Mouse (Mus musculus) lung, postnatal 25 days (tissue): ENCODE data around the gene Trim80.
"Not testable (repeated sequence)": the region's sequence is repeated elsewhere in the genome, so short reads cannot be mapped to it uniquely, and the experiment has no call there.

Source experiments
- DNase-seq: peaks from one replicate; pipeline ENCODE4 v3.0.0; 2022; ENCODE audit warnings: low spot score

Gene Trim80

GRCm38 (mm10) chr11:115429307-115429706 lies 11.0 kb upstream of the Trim80 start:
- DNase-seq: no peak

GRCm38 (mm10) chr11:115430561-115430960 lies 9.8 kb upstream of the Trim80 start:
- no peak for DNase-seq

- DNase-seq: no peak
Observed at GRCm38 (mm10) chr11:115432814-115433213, 7.5 kb upstream of the Trim80 start.

- DNase-seq: no peak
Observed at GRCm38 (mm10) chr11:115433342-115433741, 7.0 kb upstream of the Trim80 start.

- DNase-seq: no peak
Observed at GRCm38 (mm10) chr11:115435596-115436337, 4.6 kb upstream of the Trim80 start.

- DNase-seq: no peak
Observed at GRCm38 (mm10) chr11:115437571-115438122, 2.7 kb upstream of the Trim80 start.

GRCm38 (mm10) chr11:115439326-115439725 lies 1.0 kb upstream of the Trim80 start:
- no peak for DNase-seq

GRCm38 (mm10) chr11:115441417-115441816 lies 1.1 kb downstream of the Trim80 start:
- DNase-seq: no peak

- no peak for DNase-seq
Observed at GRCm38 (mm10) chr11:115446906-115447305, 6.6 kb downstream of the Trim80 start.

GRCm38 (mm10) chr11:115447321-115447885 lies 7.1 kb downstream of the Trim80 start:
- no peak for DNase-seq

- DNase-seq: no peak
Observed at GRCm38 (mm10) chr11:115448075-115448474, 7.7 kb downstream of the Trim80 start.

GRCm38 (mm10) chr11:115448998-115449397 lies 8.7 kb downstream of the Trim80 start:
- no peak for DNase-seq

- DNase-seq: no peak
Observed at GRCm38 (mm10) chr11:115450176-115450575, 9.8 kb downstream of the Trim80 start.

GRCm38 (mm10) chr11:115451781-115452241 lies 11.5 kb downstream of the Trim80 start:
- DNase-seq: no peak

- DNase-seq: no peak
Observed at GRCm38 (mm10) chr11:115452281-115452860, 12.0 kb downstream of the Trim80 start.

- DNase-seq: no peak
Observed at GRCm38 (mm10) chr11:115453306-115453705, 13.0 kb downstream of the Trim80 start.

- not testable (repeated sequence) for DNase-seq
Observed at GRCm38 (mm10) chr11:115454822-115455221, 14.5 kb downstream of the Trim80 start.

- DNase-seq: no peak
Observed at GRCm38 (mm10) chr11:115455619-115456018, 15.3 kb downstream of the Trim80 start.

GRCm38 (mm10) chr11:115456182-115456581 lies 15.8 kb downstream of the Trim80 start:
- no peak for DNase-seq

- DNase-seq: no peak
Observed at GRCm38 (mm10) chr11:115457405-115457804, 17.1 kb downstream of the Trim80 start.

- DNase-seq: no peak
Observed at GRCm38 (mm10) chr11:115460976-115461375, 20.6 kb downstream of the Trim80 start.

- DNase-seq: no peak
Observed at GRCm38 (mm10) chr11:115461846-115462242, 21.5 kb downstream of the Trim80 start.
